Mouse (Mus musculus): ENCODE data around the gene Glod4. TPM values are rescaled to one million over a fixed set of nuclear protein-coding genes. Genes with fewer than 3 reads are reported as not detected.

Glod4 gene
- polyA plus RNA-seq, 1 experiment = 2.9 TPM

DNA sequence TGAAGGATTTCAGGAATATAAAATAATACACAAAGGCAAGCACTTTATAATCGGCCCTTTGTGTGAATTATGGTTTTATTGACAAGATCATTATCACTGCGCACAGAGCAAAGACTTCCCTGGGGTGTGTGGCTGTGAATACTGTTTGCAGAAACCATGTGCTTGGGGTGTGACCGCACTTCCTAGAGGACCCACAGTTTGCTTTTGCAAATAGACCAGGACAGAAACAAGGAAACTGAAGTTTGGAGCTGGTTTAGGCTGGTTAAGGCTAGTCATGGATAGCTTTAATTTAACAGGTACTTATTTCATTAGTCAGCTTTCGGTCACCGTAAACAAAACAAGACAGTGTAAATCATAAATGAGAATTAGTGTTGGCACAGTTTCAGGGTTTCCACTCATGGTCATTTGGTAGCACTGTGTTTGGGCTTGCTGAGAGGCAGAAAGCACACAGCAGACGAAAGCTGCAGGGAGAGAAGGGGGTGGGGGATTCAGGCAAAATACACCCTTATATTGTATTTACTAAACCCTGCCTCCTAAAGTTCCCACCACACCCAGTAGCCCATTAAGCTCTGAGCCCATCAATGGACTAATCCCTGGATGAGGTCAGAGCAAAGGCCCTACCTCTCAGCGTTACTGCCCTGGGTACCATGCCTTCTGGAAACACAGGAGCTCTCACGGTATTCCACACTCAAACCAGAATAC, 47.1 kb downstream of the Glod4 start:
- H3K27ac ChIP-seq (ENCODE audit: insufficient read depth, low read length) = no peak overlapping the region
- H3K27me3 ChIP-seq (ENCODE audit: control insufficient read depth, insufficient read depth, low read length) = no peaks in the 10 kb centered on the region
- 85% methylated on average over 8 of the region's 8 CpGs for WGBS
- H3K36me3 ChIP-seq (ENCODE audit: control insufficient read depth, insufficient read depth, low read length) = no peaks in the 10 kb centered on the region
- no peak overlapping the region for H3K4me3 ChIP-seq (ENCODE audit: extremely low read depth, insufficient read depth, insufficient read length)
- H3K4me1 ChIP-seq (ENCODE audit: control insufficient read depth, insufficient read depth, insufficient read length) = no peaks in the 10 kb centered on the region
- no peak for TF ChIP-seq POLR2A (IDR thresholded peaks at IDR 0.05; ENCODE audit: low read depth, low read length)
- no peak for TF ChIP-seq CTCF (IDR thresholded peaks at IDR 0.05; ENCODE audit: extremely low read depth, insufficient read depth, insufficient read length, insufficient replicate concordance)
- no peak for DNase-seq (ENCODE audit: low read depth in 1 of 2, low spot score in 2 of 2)

DNA sequence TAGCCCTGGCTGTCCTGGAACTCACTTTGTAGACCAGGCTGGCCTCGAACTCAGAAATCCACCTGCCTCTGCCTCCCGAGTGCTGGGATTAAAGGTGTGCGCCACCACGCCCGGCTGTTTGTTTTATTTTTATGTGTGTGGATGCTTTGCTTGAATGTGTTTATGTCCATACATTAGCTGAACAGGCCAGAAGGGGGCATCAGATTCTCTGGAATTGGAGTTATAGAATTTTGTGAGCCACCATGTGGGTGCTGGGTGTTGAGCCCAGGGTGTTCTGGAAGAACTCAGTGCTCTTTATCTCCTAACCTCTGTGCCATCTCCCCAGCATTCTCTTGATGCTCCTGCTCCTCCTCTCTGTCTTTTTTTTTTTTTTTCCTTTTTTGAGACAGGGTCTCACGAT, 56.6 kb downstream of the Glod4 start:
- Histone ChIP-seq H3K4me3 (ENCODE audit: extremely low read depth, insufficient read depth, insufficient read length) (no peak overlapping the region), H3K4me1 (ENCODE audit: control insufficient read depth, insufficient read depth, insufficient read length) (no peaks in the 10 kb centered on the region), H3K27me3 (ENCODE audit: control insufficient read depth, insufficient read depth, low read length) (no peaks in the 10 kb centered on the region), H3K27ac (ENCODE audit: insufficient read depth, low read length) (no peak overlapping the region), H3K36me3 (ENCODE audit: control insufficient read depth, insufficient read depth, low read length) (no peaks in the 10 kb centered on the region)
- DNase-seq (ENCODE audit: low read depth in 1 of 2, low spot score in 2 of 2) = no peak
- TF ChIP-seq CTCF (IDR thresholded peaks at IDR 0.05; ENCODE audit: extremely low read depth, insufficient read depth, insufficient read length, insufficient replicate concordance) = no peak
- no peak for TF ChIP-seq POLR2A (IDR thresholded peaks at IDR 0.05; ENCODE audit: low read depth, low read length)
- WGBS = 94% methylated on average over 6 of the region's 6 CpGs

DNA sequence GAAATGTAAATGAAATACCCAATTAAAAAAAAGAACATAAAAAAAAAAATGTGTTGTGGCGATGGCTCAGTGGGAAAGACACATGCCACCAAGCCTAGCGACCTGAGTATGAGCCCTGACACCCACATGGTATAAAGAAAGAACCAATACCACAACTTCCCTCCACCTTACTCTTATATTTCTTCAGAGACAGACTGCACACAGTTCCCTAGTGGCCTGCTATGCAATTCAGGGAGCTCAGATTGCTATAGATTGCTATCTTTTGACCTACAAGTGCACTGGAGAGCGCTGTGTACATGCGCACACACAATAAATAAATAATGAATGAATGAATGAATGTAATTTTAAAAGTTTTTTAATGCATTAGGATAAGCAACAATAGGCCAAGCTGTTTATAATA, 59.8 kb downstream of the Glod4 start:
- TF ChIP-seq POLR2A (IDR thresholded peaks at IDR 0.05; ENCODE audit: low read depth, low read length) = no peak
- no peak for TF ChIP-seq CTCF (IDR thresholded peaks at IDR 0.05; ENCODE audit: extremely low read depth, insufficient read depth, insufficient read length, insufficient replicate concordance)
- H3K36me3 ChIP-seq (ENCODE audit: control insufficient read depth, insufficient read depth, low read length) = no peaks in the 10 kb centered on the region
- peaks cover 1% of the 10 kb centered on the region; the same call in 1 of the 2 replicates for H3K4me1 ChIP-seq (ENCODE audit: control insufficient read depth, insufficient read depth, insufficient read length)
- H3K27ac ChIP-seq (ENCODE audit: insufficient read depth, low read length) = no peak overlapping the region
- 77% methylated on average over 4 of the region's 4 CpGs for WGBS
- H3K27me3 ChIP-seq (ENCODE audit: control insufficient read depth, insufficient read depth, low read length) = no peaks in the 10 kb centered on the region
- DNase-seq (ENCODE audit: low read depth in 1 of 2, low spot score in 2 of 2) = no peak
- no peak overlapping the region for H3K4me3 ChIP-seq (ENCODE audit: extremely low read depth, insufficient read depth, insufficient read length)

GRCm38 (mm10) chr11:76180146-76180540, 63.4 kb downstream of the Glod4 start:
- no peak overlapping the region for H3K27ac ChIP-seq (ENCODE audit: insufficient read depth, low read length)
- no peak for DNase-seq (ENCODE audit: low read depth in 1 of 2, low spot score in 2 of 2)
- H3K4me1 ChIP-seq (ENCODE audit: control insufficient read depth, insufficient read depth, insufficient read length) = peaks cover 4% of the 10 kb centered on the region; the same call in 1 of the 2 replicates
- H3K27me3 ChIP-seq (ENCODE audit: control insufficient read depth, insufficient read depth, low read length) = no peaks in the 10 kb centered on the region
- TF ChIP-seq CTCF (IDR thresholded peaks at IDR 0.05; ENCODE audit: extremely low read depth, insufficient read depth, insufficient read length, insufficient replicate concordance) = no peak
- no peak for TF ChIP-seq POLR2A (IDR thresholded peaks at IDR 0.05; ENCODE audit: low read depth, low read length)
- peak overlapping the region; percentile 86 for H3K4me3 ChIP-seq (ENCODE audit: extremely low read depth, insufficient read depth, insufficient read length)
- H3K36me3 ChIP-seq (ENCODE audit: control insufficient read depth, insufficient read depth, low read length) = 0 out of 2 replicates have a peak, but pooled peaks cover 3% of the 10 kb centered on the region
- WGBS = 23% methylated on average over 7 of the region's 7 CpGs

GRCm38 (mm10) chr11:76179495-76180145, 63.9 kb downstream of the Glod4 start, which contains the start of the genes Vps53 and Fam57a:
TSS of gene Vps53 (minus strand) at chr11:76179647.
TSS of gene Fam57a (plus strand) at chr11:76179671.
- peak within 1 kb of the TSS; percentile 54 for H3K27ac ChIP-seq (ENCODE audit: insufficient read depth, low read length)
- 0 out of 2 replicates have a peak, but pooled peaks cover 3% of the 10 kb centered on the region for H3K36me3 ChIP-seq (ENCODE audit: control insufficient read depth, insufficient read depth, low read length)
- peak within 1 kb of the TSS; percentile 86 for H3K4me3 ChIP-seq (ENCODE audit: extremely low read depth, insufficient read depth, insufficient read length)
- no peaks in the 10 kb centered on the region for H3K27me3 ChIP-seq (ENCODE audit: control insufficient read depth, insufficient read depth, low read length)
- TF ChIP-seq CTCF (IDR thresholded peaks at IDR 0.05; ENCODE audit: extremely low read depth, insufficient read depth, insufficient read length, insufficient replicate concordance) (no peak), POLR2A (IDR thresholded peaks at IDR 0.05; ENCODE audit: low read depth, low read length) (peak; percentile 27; the same call in 1 of the 2 replicates)
- peak; percentile 37 to 77 for DNase-seq (ENCODE audit: low read depth in 1 of 2, low spot score in 2 of 2)
- 1% methylated on average over 37 of the region's 37 CpGs for WGBS
- peaks cover 4% of the 10 kb centered on the region; the same call in 1 of the 2 replicates for H3K4me1 ChIP-seq (ENCODE audit: control insufficient read depth, insufficient read depth, insufficient read length)

DNA sequence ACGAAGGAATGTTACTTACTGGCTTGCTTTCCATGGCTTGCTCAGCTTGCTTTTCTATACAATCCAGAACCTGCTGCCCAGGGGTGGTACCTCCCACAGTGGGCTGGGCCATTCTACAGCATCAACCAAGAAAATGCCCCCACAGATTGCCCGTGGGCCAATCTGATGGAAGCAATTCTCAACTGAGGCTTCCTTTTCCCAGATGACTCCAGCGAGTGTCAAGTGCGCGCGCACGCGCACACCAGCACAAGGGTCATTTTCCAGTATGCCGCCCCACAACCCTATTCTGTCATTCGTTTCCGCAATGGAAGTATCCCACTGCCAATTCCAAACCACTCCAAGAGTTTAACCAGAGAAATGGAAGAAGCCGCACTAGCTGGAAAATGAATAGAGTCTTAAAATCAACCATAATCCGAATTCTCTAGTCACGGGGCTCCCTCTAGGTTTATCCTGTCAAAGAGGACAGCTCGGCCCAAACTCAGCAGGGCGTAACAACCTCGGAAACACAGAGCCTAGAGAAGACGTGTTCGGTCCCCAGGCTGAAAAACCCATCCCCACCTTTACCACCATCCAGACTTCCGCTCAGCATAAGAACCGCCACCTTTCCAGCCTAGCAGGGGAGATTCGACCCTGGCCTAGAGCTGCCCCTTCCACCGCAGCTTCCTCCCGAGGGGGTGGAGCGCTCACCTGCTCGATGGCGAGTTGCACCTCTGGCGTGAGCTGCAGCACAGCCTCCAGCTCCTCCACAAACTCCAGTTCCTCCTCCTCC, 64.6 kb downstream of the Glod4 start:
- H3K4me1 ChIP-seq (ENCODE audit: control insufficient read depth, insufficient read depth, insufficient read length) = peaks cover 4% of the 10 kb centered on the region; the same call in 1 of the 2 replicates
- no peak for DNase-seq (ENCODE audit: low read depth in 1 of 2, low spot score in 2 of 2)
- WGBS = 3% methylated on average over 28 of the region's 28 CpGs
- no peaks in the 10 kb centered on the region for H3K27me3 ChIP-seq (ENCODE audit: control insufficient read depth, insufficient read depth, low read length)
- peaks cover 6% of the 10 kb centered on the region for H3K36me3 ChIP-seq (ENCODE audit: control insufficient read depth, insufficient read depth, low read length)
- H3K27ac ChIP-seq (ENCODE audit: insufficient read depth, low read length) = peak overlapping the region; percentile 54
- TF ChIP-seq CTCF (IDR thresholded peaks at IDR 0.05; ENCODE audit: extremely low read depth, insufficient read depth, insufficient read length, insufficient replicate concordance) (no peak), POLR2A (IDR thresholded peaks at IDR 0.05; ENCODE audit: low read depth, low read length) (no peak)
- H3K4me3 ChIP-seq (ENCODE audit: extremely low read depth, insufficient read depth, insufficient read length) = peak overlapping the region; percentile 86

Measured in spleen, adult 2 months (tissue).